Mouse (Mus musculus) embryonic facial prominence, embryonic 14.5 days (tissue): ENCODE results near the gene Gcgr. TPM values are rescaled to one million over a fixed set of nuclear protein-coding genes. Genes with fewer than 3 reads are reported as not detected.

Experiments used
- ATAC-seq: fragments of 200-750 bp; cut with Nextera tagmentation; 2 replicates; pipeline ENCODE4 v1.8.0; 2017; ENCODE audit warnings: low read depth, moderate number of reproducible peaks, moderate TSS enrichment
- DNase-seq: peaks from one replicate; pipeline ENCODE4 v3.0.0-alpha.2; 2015; ENCODE audit warnings: low spot score
- H3K27ac ChIP-seq: fragments of 300-500 bp; sonication (generic); replicated peaks from 2 replicates; pipeline ENCODE4 v1.5.1; 2014; ENCODE audit warnings: low read depth, mild to moderate bottlenecking, low read length, moderate library complexity
- H3K27me3 ChIP-seq: fragments of 300-500 bp; sonication (generic); replicated peaks from 2 replicates; pipeline ENCODE4 v1.6.1; 2014; ENCODE audit warnings: low read length; ENCODE audit not compliant: control insufficient read depth, insufficient read depth
- H3K36me3 ChIP-seq: fragments of 300-500 bp; sonication (generic); 2 replicates; pipeline ENCODE4 v1.6.1; 2014; ENCODE audit warnings: low read length, mixed read lengths; ENCODE audit not compliant: control insufficient read depth, insufficient read depth
- H3K4me1 ChIP-seq: fragments of 300-500 bp; sonication (generic); 2 replicates; pipeline ENCODE4 v1.6.1; 2014; ENCODE audit warnings: antibody characterized with exemption, low read length; ENCODE audit not compliant: control insufficient read depth, insufficient read depth
- H3K4me2 ChIP-seq: fragments of 300-500 bp; sonication (generic); 2 replicates; pipeline ENCODE4 v1.6.1; 2014; ENCODE audit warnings: low read depth, mild to moderate bottlenecking, low read length, moderate library complexity, mixed read lengths
- H3K4me3 ChIP-seq: fragments of 300-500 bp; sonication (generic); 2 replicates; pipeline ENCODE4 v1.5.1; 2014; ENCODE audit warnings: low read depth, mild to moderate bottlenecking, low read length
- H3K9ac ChIP-seq: fragments of 300-500 bp; sonication (generic); 2 replicates; pipeline ENCODE4 v1.6.1; 2014; ENCODE audit warnings: low read depth, mild to moderate bottlenecking, low read length, moderate library complexity, mixed read lengths
- H3K9me3 ChIP-seq: fragments of 300-500 bp; sonication (generic); 2 replicates; pipeline ENCODE4 v1.6.1; 2016; ENCODE audit warnings: low read length; ENCODE audit not compliant: control insufficient read depth
- WGBS: fragments of 180-500 bp; shearing (Covaris S2); extraction: QIAGEN DNeasy Blood & Tissue Kit; methylation state at CpG from one replicate; pipeline ENCODE4 v1.1.7; 2014; 5-methylcytosine and 5-hydroxymethylcytosine counted together
- polyA plus RNA-seq: library from polyadenylated mRNA; unstranded; fragments of >200 nt; fragmentation: Nextera tagmentation; extraction: Ambion mirVana; gene quantifications from 2 replicates; pipeline ENCODE4 v1.2.1, GENCODE M21; 2014

Gcgr gene
- polyA plus RNA-seq, 1 experiment from 2014 or later: 1.0 TPM

GRCm38 (mm10) chr11:120535804-120536203 lies 5.3 kb downstream of the Gcgr start:
- WGBS: 58% methylated on average over 3 of the region's 3 CpGs
- Histone ChIP-seq H3K4me3 (no peak overlapping the region), H3K36me3 (no peaks in the 10 kb centered on the region), H3K9me3 (no peaks in the 10 kb centered on the region), H3K27me3 (peaks cover 29% of the 10 kb centered on the region), H3K9ac (no peak overlapping the region), H3K27ac (no peak overlapping the region), H3K4me2 (no peak overlapping the region), H3K4me1 (peaks cover 16% of the 10 kb centered on the region)
- ATAC-seq (no peak), DNase-seq (no peak)

- no peak overlapping the region for H3K4me2 ChIP-seq
- ATAC-seq (no peak), DNase-seq (peak; percentile 15)
- WGBS: 59% methylated on average over 3 of the region's 3 CpGs
- peaks cover 19% of the 10 kb centered on the region for H3K36me3 ChIP-seq
- H3K4me3 ChIP-seq: no peak overlapping the region
- no peak overlapping the region for H3K9ac ChIP-seq
- no peak overlapping the region for H3K27ac ChIP-seq
- H3K9me3 ChIP-seq: no peaks in the 10 kb centered on the region
- H3K27me3 ChIP-seq: 0 out of 2 replicates have a peak, but pooled peaks cover 4% of the 10 kb centered on the region
- H3K4me1 ChIP-seq: peaks cover 16% of the 10 kb centered on the region
Observed at GRCm38 (mm10) chr11:120538485-120538884, 8.0 kb downstream of the Gcgr start.

GRCm38 (mm10) chr11:120538955-120539284 lies 8.4 kb downstream of the Gcgr start:
- H3K36me3 ChIP-seq: peaks cover 23% of the 10 kb centered on the region
- peaks cover 16% of the 10 kb centered on the region for H3K4me1 ChIP-seq
- 0 out of 2 replicates have a peak overlapping the region, but pooled peaks have one; percentile 39 for H3K27ac ChIP-seq
- DNase-seq (no peak), ATAC-seq (no peak; the same call in 1 of the 2 replicates)
- H3K4me2 ChIP-seq: no peak overlapping the region
- 0 out of 2 replicates have a peak, but pooled peaks cover 4% of the 10 kb centered on the region for H3K27me3 ChIP-seq
- no peak overlapping the region for H3K4me3 ChIP-seq
- no peaks in the 10 kb centered on the region for H3K9me3 ChIP-seq
- 38% methylated on average over 8 of the region's 8 CpGs for WGBS
- H3K9ac ChIP-seq: no peak overlapping the region

- H3K9me3 ChIP-seq: no peaks in the 10 kb centered on the region
- H3K4me2 ChIP-seq: no peak overlapping the region
- H3K27me3 ChIP-seq: no peaks in the 10 kb centered on the region
- peak overlapping the region; percentile 39; the same call in 1 of the 2 replicates for H3K27ac ChIP-seq
- 11% methylated on average over 6 of the region's 10 CpGs for WGBS
- peak; percentile 60 for ATAC-seq
- no peak overlapping the region for H3K4me3 ChIP-seq
- H3K9ac ChIP-seq: peak overlapping the region; percentile 45; the same call in 1 of the 2 replicates
- H3K4me1 ChIP-seq: peaks cover 16% of the 10 kb centered on the region
- peaks cover 29% of the 10 kb centered on the region for H3K36me3 ChIP-seq
- DNase-seq: peak; percentile 62
Observed at GRCm38 (mm10) chr11:120539285-120540014, 9.0 kb downstream of the Gcgr start.

GRCm38 (mm10) chr11:120541907-120542306 lies 11.4 kb downstream of the Gcgr start:
- no peak overlapping the region for H3K4me3 ChIP-seq
- H3K27me3 ChIP-seq: no peaks in the 10 kb centered on the region
- H3K9ac ChIP-seq: no peak overlapping the region
- no peak overlapping the region for H3K4me2 ChIP-seq
- peaks cover 41% of the 10 kb centered on the region for H3K36me3 ChIP-seq
- 43% methylated on average over 4 of the region's 4 CpGs for WGBS
- DNase-seq: no peak
- no peaks in the 10 kb centered on the region for H3K9me3 ChIP-seq
- no peak for ATAC-seq
- H3K4me1 ChIP-seq: peaks cover 16% of the 10 kb centered on the region
- no peak overlapping the region for H3K27ac ChIP-seq

- peaks cover 16% of the 10 kb centered on the region for H3K4me1 ChIP-seq
- H3K4me2 ChIP-seq: no peak overlapping the region
- no peak for ATAC-seq
- no peaks in the 10 kb centered on the region for H3K27me3 ChIP-seq
- peaks cover 41% of the 10 kb centered on the region for H3K36me3 ChIP-seq
- H3K27ac ChIP-seq: no peak overlapping the region
- no peak overlapping the region for H3K9ac ChIP-seq
- no peak for DNase-seq
- H3K9me3 ChIP-seq: no peaks in the 10 kb centered on the region
- H3K4me3 ChIP-seq: no peak overlapping the region
- WGBS: 80% methylated on average over 6 of the region's 6 CpGs
Observed at GRCm38 (mm10) chr11:120542376-120542775, 11.9 kb downstream of the Gcgr start.

- no peak overlapping the region for H3K4me3 ChIP-seq
- peaks cover 16% of the 10 kb centered on the region for H3K4me1 ChIP-seq
- H3K9ac ChIP-seq: no peak overlapping the region; the same call in 1 of the 2 replicates
- H3K27me3 ChIP-seq: no peaks in the 10 kb centered on the region
- DNase-seq (no peak), ATAC-seq (no peak)
- H3K27ac ChIP-seq: no peak overlapping the region
- H3K9me3 ChIP-seq: no peaks in the 10 kb centered on the region
- H3K4me2 ChIP-seq: no peak overlapping the region
- peaks cover 41% of the 10 kb centered on the region for H3K36me3 ChIP-seq
- 88% methylated on average over 3 of the region's 3 CpGs for WGBS
Observed at GRCm38 (mm10) chr11:120545964-120546363, 15.5 kb downstream of the Gcgr start.

- Histone ChIP-seq H3K9me3 (no peaks in the 10 kb centered on the region), H3K4me3 (0 out of 2 replicates have a peak overlapping the region, but pooled peaks have one; percentile 3), H3K4me2 (0 out of 2 replicates have a peak overlapping the region, but pooled peaks have one; percentile 85), H3K27ac (no peak overlapping the region), H3K4me1 (peaks cover 16% of the 10 kb centered on the region), H3K27me3 (no peaks in the 10 kb centered on the region), H3K36me3 (peaks cover 32% of the 10 kb centered on the region), H3K9ac (no peak overlapping the region)
- WGBS: 53% methylated on average over 2 of the region's 2 CpGs
- ATAC-seq: no peak
- peak; percentile 15 for DNase-seq
Observed at GRCm38 (mm10) chr11:120547469-120547868, 17.0 kb downstream of the Gcgr start.

GRCm38 (mm10) chr11:120548214-120548613 lies 17.7 kb downstream of the Gcgr start:
- Histone ChIP-seq H3K27ac (no peak overlapping the region; the same call in 1 of the 2 replicates), H3K9me3 (no peaks in the 10 kb centered on the region), H3K4me3 (peak overlapping the region; percentile 99), H3K36me3 (peaks cover 24% of the 10 kb centered on the region), H3K27me3 (no peaks in the 10 kb centered on the region), H3K4me1 (peaks cover 16% of the 10 kb centered on the region), H3K9ac (peak overlapping the region; percentile 98), H3K4me2 (peak overlapping the region; percentile 85)
- WGBS: 88% methylated on average over 3 of the region's 3 CpGs
- ATAC-seq (no peak), DNase-seq (no peak)
